Mouse (Mus musculus) left cerebral cortex, adult 11 months (tissue): Measurements from ENCODE around the gene Agbl4.
A peak's percentile ranks its signal among the peaks of the same experiment; 100 is the strongest.

Source experiments
- DNase-seq: peaks from one replicate; pipeline ENCODE4 v3.0.0; 2022; ENCODE audit warnings: low spot score

Agbl4 gene

DNA sequence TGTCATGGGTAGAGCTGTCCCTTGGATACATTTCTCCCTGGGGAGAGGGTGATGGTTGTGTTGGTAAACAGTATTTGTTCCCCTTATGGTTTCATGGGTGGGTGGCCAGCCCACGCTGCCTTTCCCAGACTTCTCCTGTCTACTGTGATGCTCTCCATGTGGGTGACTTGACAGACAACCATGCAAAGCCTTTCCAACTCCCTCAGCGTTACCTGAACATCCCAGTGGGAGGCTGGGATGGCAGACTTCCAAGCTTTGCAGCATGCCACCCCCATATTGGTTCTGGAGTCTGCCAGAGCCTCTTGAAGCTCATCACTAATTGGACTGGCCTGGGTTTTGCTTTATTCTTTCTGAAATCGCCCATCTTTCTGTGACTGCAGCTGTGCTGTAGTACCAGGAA, 1101.3 kb downstream of the Agbl4 start:
- DNase-seq: peak; percentile 66

DNA sequence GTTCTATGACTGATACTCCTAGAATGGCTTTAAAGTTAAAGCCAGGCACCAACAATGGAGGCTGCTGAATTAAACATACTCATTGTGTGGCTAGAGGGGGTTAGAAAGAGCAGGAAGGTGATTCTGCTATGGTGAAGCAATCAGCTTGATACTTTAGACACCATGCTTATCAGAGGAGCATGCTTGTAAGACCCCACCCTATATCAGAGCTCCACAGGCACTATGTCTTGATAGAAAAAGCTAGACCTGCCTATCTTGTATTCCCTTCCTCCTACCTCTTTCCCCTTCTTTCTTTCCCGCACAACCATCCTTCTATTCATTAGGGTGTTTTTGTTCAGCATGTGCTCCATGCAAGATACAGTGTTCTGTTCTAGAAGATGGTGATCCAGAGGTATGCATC, 1104.0 kb downstream of the Agbl4 start:
- DNase-seq: no peak

GRCm38 (mm10) chr4:111502965-111503727, 1105.7 kb downstream of the Agbl4 start:
- DNase-seq: no peak

GRCm38 (mm10) chr4:111504952-111505351, 1107.5 kb downstream of the Agbl4 start:
- DNase-seq: no peak

DNA sequence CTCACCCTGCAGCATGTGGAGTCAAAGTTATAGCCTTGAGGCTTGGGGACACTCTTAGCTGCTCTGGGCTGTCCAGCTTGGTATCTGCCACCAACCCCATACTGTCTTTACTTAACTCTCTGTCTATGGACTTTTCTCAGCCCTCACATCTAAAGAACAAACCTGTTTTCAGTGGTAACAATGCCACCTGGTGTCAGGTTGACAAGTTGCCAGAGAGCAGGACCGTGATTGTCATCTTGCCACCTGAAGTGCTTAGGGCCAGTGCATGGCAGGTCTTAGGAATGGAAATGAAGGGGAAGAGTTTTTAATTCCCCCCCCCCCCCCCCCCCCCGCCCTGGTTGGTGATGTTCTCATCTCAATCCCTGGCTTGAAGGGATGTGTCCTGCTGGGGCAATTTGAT, 1112.7 kb downstream of the Agbl4 start:
- no peak for DNase-seq

DNA sequence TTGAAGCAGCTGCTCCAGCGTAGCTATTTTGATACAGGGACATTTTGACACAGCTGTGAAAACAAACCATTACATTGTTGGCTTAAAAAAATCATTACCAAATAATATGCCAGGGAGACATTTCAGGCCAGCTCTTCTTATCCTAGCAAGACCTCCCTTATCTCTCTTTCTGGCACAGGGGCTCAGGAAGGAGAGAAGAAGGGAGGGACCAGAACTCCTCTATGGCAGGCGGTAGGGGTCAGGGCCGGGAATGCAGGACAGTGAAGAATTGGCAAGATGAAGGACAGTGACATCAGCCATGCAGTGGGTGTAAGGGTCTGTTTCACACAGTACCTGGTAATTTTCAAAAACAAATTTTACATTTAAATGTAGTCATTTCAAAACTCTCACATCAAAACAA, 1116.5 kb downstream of the Agbl4 start:
- no peak for DNase-seq

DNA sequence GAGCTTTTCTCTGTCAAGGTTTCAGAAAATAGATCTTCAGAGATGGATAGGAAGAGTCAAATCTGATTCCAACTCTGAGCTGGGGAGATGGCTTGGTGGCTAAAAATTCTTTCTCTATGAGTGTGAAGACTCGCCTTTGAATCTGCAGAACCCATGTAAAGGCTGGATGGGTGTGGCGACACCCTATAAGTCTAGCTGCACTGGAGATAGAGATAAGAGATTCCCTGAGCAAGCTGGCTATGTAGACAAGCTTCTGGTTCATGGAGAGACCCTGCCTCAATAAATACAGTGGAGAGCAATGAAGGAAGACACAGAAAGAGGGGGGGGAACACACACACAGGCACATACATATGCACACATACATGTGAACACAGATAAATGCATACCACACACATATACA, 1118.7 kb downstream of the Agbl4 start:
- DNase-seq: no peak

DNA sequence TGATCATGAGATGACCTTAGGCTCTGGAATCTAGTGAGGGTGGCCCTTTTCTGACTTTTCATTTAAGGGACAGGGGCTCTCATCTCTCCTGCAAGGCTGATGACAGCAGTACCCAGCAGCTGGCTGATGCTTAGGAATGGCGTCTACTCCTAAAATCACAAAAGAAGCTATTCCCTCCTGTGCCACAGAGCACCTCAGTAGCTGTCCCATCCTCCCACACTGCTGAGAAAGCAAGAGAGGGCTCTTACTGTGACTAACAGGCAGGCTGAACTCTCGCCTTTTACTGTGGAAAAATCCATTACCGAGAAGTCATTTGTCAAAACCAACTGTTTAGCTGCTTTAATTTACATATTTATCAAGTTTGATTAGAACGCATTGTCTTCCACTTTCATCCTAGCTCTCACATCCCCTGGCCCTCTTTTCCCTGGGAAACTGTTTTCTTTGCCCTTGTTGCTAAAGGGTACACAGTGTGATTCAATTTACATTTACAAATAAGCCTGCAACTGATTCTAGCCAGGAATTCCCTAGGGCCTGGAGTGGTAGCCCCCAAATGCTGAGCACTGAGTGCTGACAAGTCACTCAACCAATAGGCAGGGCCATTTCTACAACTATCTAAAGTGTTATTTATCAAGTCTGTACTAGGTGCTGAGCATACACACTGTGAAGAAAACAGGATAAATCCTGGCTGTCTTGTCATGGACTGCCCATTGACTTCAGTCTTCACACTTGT, 1119.8 kb downstream of the Agbl4 start:
- no peak for DNase-seq

GRCm38 (mm10) chr4:111518191-111518590, 1120.7 kb downstream of the Agbl4 start:
- no peak for DNase-seq

- no peak for DNase-seq
Measured at GRCm38 (mm10) chr4:111519267-111519666, 1121.8 kb downstream of the Agbl4 start.

- no peak for DNase-seq
Measured at GRCm38 (mm10) chr4:111520006-111520405, 1122.5 kb downstream of the Agbl4 start.

GRCm38 (mm10) chr4:111522974-111523373, 1125.5 kb downstream of the Agbl4 start:
- DNase-seq: no peak

GRCm38 (mm10) chr4:111528961-111529360, 1131.5 kb downstream of the Agbl4 start:
- DNase-seq: no peak

DNA sequence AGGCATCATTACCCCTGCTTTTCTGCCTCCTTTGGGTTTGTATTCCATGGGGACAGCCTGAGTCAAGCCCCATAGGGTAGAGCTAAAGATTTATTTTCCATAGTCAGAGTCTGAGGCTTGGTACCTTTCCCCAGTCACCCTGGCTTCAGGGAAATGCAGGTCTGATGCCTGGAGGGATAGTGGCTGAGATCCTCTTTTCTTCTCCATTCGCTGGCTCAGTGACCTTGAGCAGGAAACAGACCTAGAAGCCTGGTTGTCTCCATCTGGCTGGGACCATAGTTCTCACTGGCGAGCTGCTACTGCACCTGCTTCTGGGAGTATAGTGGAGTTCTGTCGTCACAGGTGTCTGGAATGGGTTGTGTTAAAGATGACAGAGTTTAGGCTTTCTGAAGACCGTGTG, 1132.5 kb downstream of the Agbl4 start:
- DNase-seq: no peak

GRCm38 (mm10) chr4:111530537-111530936, 1133.1 kb downstream of the Agbl4 start:
- no peak for DNase-seq

GRCm38 (mm10) chr4:111544684-111545083, 1147.2 kb downstream of the Agbl4 start:
- no peak for DNase-seq

GRCm38 (mm10) chr4:111546009-111546408, 1148.5 kb downstream of the Agbl4 start:
- no peak for DNase-seq

DNA sequence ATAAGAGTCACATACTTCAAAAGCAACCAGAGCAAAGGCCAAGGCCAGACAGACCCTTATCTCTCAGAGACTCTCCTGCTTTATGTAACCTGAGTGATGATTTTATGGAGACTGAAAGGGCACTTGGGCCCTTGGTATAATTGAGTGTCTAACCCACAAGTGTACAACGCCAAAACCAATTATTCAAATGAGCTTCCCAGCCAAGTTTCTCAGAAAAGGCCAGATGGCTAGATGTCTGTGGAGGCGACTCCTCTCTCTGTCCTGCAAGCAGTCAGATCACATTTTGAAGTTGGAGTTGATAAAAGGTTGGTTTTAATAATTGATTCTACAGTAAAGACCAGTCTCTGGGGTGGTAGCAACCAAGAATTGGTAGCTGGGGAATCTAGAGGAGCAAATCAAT, 1158.0 kb downstream of the Agbl4 start:
- no peak for DNase-seq

DNA sequence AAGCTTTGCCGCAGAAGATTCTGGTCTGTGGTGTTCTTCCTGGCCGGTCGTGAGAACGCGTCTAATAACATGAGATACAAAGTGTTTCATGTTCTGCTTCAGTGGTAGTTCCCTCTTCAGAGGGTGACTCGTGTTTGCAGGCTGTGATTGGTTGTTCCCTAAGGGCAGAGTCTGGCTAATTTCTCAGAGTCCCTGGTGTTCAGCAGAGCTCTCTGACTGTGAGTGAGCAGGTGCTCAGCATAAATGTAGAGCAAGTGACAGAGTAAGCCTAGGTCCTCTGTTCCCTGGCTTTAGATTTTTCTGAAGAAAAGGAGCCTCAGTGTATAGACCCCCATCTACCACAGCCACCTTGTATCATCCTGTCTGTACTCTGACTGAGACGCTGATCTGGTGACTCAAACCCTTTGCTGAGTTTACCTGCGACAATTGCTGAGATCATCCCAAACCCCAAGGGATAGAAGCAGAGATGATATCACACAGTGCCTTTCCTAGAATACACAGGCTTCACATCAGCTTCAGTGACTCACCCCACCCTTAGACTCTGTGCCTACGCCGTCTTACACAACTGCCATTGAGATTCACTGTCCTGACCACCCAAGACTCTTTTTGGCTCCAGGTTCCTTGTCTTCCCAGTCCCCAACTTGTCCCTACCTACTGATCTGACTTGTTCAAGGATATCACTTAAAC, 1179.8 kb downstream of the Agbl4 start:
- DNase-seq: no peak

DNA sequence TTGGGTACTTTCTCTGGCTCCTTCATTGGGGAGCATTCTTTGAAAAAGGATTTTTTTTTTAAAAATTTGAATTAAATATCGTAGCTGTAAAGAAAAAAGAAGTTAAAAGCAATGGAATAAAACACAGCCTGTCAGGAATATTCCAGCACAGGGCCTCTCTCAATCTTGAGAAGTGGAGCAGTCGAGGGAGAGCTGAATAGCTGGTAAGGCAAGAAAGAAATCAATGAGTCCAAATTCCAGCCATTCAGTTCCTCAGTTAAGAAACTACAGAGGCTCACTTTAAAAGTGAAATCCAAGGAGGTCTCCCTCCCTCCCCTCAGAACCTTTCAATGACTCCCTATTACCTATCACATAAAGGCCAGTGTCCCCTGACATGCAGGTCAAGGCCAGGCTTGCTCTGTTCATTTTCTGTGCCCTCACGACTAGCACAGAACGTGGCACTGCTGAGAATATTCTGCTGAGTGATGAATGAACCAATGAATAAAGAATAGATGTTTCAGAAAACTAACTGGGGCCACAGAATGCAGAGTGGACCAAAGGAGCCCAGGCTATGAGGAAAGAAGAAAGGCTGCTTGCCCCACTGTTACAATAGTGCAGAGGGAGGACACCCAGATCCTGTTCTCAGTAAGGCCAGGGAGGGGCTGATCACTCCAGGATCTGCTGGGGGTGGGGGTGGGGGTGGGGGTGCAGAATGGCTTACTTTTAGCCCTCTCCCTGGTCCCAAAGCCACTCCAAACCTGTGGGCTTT, 1181.8 kb downstream of the Agbl4 start:
- no peak for DNase-seq

DNA sequence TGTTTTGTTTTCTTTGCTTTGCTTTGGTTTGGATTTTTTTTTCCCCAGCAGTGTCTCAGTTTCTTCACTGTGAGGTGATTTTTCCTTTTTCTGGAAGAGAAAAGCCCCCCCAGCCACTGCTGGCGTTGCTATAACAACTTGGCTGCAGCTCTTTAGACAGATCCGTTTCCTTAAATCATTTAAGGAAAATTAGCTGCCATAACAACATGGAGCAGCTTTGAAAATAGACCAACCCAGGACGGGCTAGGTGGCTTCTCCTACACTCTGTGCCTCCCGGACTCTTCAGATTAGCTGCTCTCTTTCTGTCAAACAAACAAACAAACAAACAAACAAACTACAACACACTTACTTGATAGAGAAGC, 1182.4 kb downstream of the Agbl4 start:
- DNase-seq: no peak

GRCm38 (mm10) chr4:111580239-111580638, 1182.8 kb downstream of the Agbl4 start:
- DNase-seq: no peak
